Mouse (Mus musculus): ENCODE data around the gene Herc3. TPM values are rescaled to one million over a fixed set of nuclear protein-coding genes. Genes with fewer than 3 reads are reported as not detected.

Gene Herc3
- 57.6 TPM for polyA plus RNA-seq (2014; fragmentation: Illumina TruSeq; extraction: RNeasy Lipid Tissue Mini Kit (QIAGEN cat#74804); ENCODE audit: low read depth, low replicate concordance)

GRCm38 (mm10) chr6:58831232-58832009, at the start of gene Herc3:
Gene Herc3 (plus strand): TSS chr6:58831465.

GRCm38 (mm10) chr6:58906852-58907261, 75.6 kb downstream of the Herc3 start, which contains the start of gene Nap1l5:
Gene Nap1l5 (minus strand): TSS chr6:58907076.

Other genes with a start within 250 kb of the Herc3 start
- gene Abcg2, start 246.9 kb upstream of the Herc3 start, polyA plus RNA-seq (2014; fragmentation: Illumina TruSeq; extraction: RNeasy Lipid Tissue Mini Kit (QIAGEN cat#74804); ENCODE audit: low read depth, low replicate concordance) = 953 TPM
- 35.2 TPM for gene Nap1l5, start 75.6 kb downstream of the Herc3 start, polyA plus RNA-seq (2014; fragmentation: Illumina TruSeq; extraction: RNeasy Lipid Tissue Mini Kit (QIAGEN cat#74804); ENCODE audit: low read depth, low replicate concordance)
- gene Fam13a, start 193.1 kb downstream of the Herc3 start, polyA plus RNA-seq (2014; fragmentation: Illumina TruSeq; extraction: RNeasy Lipid Tissue Mini Kit (QIAGEN cat#74804); ENCODE audit: low read depth, low replicate concordance) = 91.0 TPM